Mouse (Mus musculus) heart, postnatal 25 days (tissue): ENCODE data around the gene Phf12. TPM values are rescaled to one million over a fixed set of nuclear protein-coding genes. Genes with fewer than 3 reads are reported as not detected.

ENCODE experiments used
- DNase-seq: peaks from one replicate; pipeline ENCODE4 v3.0.0; 2022; ENCODE audit warnings: low spot score
- intact Hi-C: fragments of 180-260 bp; cut with DNase I; formaldehyde crosslinking; loops from one replicate; pipeline ENCODE4 v1.15.1; 2025
- microRNA-seq: library from miRNA; unstranded; fragments of <30 nt; microRNA quantifications from one replicate; pipeline ENCODE4 v1.2.0, GENCODE M21; 2022
- total RNA-seq, 2 experiments: library from RNA; stranded (reverse); gene quantifications; 2 replicates each; pipeline ENCODE4 v1.2.3; 2021

The Phf12 gene
- total RNA-seq, 2 experiments from 2014 or later, result 23.7 to 28.6 TPM

DNA sequence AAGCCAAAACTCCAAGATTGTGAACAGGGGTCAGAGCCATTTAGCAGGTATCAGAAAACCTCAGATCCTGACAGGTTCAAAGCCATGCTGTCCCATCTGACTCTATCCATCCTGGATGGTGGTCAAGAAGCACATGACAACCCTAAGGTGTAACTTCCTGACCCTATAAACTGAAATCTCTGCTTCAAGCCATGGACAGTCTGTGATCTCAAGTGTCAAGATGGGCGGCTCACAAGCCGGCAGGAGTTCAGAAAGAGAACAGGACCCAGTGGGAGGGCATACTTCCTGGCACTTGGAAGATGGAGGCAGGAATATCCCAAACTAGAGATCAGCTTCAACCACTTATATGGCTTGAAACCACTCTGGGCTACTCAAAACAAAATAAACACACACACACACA lies 84.1 kb downstream of the Phf12 start:
- DNase-seq, result no peak
- intact Hi-C loops, result no loop called here

DNA sequence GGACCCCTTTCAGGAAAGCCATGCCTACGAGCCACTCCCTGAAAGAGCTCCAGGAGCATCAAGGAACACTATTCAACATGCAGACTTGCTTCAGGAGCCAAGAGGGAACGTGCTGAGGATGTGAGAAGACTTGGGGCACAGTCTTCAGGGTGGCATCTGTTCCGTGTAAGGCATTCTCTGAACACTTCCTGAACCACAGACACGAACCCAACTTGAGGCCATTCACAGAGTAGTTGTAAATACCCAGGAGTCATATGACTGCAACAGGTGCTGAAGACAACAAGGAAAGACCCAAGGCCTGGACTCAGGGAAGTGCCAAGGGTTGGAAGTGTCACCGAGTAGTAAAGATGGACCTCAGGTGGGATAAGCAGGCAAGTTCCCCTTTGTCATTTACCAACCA lies 85.0 kb downstream of the Phf12 start:
- intact Hi-C loops, result no loop called here

DNA sequence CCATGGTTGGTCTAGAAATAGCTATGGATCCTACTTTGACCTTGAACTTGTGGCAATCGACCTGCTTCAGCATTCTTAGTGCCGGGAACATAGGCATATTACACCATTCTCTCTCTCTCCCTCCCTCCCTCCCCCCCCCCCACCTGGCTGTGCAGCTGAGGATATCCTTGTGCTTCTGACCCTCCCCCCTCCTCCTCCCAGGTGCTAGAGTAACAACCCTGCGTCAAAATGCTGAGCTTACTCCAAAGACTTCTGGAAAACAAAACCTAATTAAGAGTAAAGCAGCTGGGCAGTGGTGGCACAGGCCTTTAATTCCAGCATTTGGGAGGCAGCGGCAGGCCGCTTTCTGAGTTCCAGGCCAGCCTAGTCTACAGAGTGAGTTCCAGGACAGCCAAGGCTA lies 86.6 kb downstream of the Phf12 start:
- intact Hi-C loops, result no loop called here
- DNase-seq, result no peak

More for the DNA sequence above, 85.0 kb downstream of the Phf12 start:
- no peak for DNase-seq

DNA sequence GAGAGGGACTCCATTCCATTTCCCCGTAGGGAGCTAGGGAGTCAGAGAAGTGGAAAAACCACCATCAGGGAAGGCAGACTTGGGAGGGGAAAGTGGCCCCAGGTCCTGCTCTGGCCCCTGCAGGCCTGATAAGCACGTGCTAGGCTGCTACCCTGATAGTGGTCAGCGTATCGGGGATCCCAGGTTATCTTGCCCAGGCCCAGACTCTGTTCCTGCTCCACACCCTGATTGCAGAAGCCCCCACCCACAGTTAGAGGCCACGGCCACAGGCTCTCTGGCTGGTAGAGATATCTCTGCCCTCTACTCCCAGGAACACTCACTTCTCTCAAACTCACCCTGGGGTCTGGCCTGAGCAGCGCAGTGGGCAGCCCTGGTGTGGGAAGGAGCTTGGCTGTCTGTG lies 87.1 kb downstream of the Phf12 start:
- intact Hi-C loops, result no loop called here

DNA sequence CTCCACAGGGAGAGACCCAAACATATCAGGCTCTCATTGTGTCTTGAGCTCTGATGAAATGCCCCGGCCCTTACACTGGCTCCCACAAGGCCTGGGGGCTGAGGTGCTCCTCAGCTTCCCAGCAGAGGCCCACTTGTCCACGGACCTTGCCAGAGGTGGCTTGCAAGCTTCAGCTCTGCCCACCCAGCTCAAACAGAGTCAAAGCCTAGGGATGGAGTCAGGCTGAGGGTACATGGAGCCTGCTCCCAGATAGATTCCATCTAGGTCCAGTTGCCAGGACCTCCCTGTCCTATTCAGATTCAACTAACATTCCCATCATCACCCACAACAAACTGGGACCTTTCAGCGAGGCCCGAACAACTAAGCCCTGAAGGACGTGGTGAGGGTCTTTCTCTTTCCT lies 89.4 kb downstream of the Phf12 start:
- intact Hi-C loops, result no loop called here
- no peak for DNase-seq

More for the DNA sequence above, 87.1 kb downstream of the Phf12 start:
- DNase-seq, result no peak

DNA sequence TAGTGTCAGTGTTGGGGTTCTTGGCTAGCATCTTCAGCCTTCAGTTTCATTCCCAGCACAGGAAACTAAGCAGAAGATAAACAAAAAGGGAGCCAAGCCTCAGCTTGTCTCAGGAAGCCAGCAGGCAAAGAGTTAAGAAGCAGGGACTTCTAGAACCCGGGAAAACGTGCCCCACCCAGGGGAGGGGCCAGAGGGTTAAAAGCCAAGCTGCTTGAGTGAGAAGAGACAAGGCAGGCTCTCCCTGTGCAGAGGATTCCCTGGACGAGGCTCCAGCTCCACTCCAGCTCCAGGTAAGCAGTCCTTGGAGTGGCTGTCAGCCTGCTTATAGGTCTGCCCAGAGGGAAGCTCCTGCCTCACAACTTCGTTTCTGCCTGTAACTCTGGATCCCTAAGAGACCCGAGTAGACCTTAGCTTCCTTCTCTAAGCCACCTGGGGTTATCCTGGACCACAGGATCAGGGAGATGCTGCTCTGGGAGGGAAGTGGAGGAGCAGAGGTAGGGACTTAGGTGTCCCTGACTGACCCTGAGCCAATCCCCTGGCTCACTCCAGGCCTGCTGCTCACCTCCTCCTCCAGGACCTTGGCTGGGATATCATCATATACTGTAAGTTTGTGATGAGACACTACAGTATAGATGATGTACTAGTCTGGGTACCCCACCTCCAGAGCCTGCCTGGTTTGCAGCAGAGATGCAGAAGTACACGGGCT lies 90.0 kb downstream of the Phf12 start:
- intact Hi-C loops, result no loop called here
- DNase-seq, result no peak

DNA sequence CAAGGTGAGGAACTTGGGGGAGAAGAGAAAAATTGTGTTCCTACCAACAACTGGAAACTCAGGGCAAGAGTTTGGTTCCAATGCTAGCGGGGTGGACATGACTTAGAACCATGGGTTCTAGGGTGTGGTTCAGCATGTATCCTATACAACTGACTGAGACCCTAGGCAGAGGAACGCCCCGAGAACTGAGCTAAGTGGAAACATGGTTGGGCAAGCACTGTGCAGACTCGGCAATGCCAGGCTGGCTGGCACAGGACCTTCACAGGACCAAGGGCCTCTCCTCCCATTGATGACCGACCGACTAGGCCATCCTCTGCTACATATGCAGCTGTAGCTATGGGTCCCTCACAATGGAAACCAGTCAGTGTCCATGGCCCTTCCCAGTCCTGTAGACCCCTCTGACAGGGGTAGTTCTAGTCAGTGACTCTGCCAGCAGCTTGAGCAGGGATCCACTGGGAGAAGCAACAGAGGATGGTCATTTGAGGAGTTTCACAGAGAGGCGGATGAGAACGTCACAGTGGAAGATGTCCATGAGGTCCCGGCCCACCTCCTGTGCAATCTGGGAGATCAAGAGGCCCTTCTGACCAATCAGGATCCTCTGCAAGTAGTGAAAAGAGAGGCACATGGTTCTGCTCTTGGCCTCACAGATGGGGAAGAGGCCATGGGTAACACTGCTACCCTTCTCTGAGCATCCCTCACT lies 91.2 kb downstream of the Phf12 start:
- intact Hi-C loops, result no loop called here
- DNase-seq, result no peak

DNA sequence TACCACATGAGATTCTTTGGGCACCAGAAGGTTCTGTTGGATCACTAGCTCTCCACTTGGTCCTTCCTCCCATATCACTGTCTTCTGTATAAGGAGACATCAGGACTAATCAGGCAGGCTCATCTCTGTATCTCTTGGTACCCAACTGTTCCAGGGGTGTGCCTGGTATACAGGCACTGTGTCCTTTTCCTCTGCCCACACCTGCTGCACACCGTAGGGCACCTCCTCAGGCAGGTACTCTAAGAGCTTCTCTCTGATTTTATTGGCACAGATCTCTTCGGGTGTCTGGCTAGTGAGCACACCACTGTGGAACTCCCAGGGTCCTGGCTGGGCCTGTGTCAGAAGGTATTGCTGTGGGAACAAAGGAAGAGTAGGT lies 91.7 kb downstream of the Phf12 start:
- no peak for DNase-seq
- intact Hi-C loops, result no loop called here

DNA sequence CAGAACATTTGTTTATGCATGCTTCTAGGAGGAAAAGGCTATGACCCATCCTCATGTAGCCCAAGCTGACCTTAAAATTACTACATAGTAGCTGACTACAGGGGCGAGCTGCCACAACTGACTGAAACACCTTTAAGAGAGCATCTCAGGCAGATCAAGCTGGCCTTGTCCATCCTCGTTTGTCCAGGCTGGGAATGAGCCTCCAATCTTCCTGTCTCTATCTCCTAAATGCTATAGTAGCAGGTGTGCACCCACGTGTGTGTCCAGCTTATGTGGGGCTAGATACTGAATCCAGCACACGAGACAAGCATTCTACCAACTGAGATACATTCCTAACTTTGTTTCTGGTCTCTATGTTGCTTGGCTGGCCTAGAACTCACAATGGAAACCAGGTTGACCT lies 92.1 kb downstream of the Phf12 start:
- no peak for DNase-seq
- intact Hi-C loops, result no loop called here

Small RNA genes lying within 50 kb of the gene (microRNA-seq; reads per million reads assigned to microRNA genes)
- 254 reads per million, percentile 68 among the genes with 10 or more reads in this experiment for gene Mir144
- gene Mir451a, result not detected
- gene Mir451b, result not detected

Other genes starting within 250 kb of the Phf12 start
- gene Myo18a, start 219.5 kb upstream of the Phf12 start, total RNA-seq, result 100 to 1,000 TPM; 273 to 280 TPM
- not detected for gene Gm10277, start 195.0 kb upstream of the Phf12 start, total RNA-seq
- gene Pipox, start 88.7 kb upstream of the Phf12 start, total RNA-seq, result 1 to 10 TPM in 1 of 2 experiments, under 1 TPM in 1; 0.52 to 1.3 TPM
- gene Sez6, start 52.0 kb upstream of the Phf12 start, total RNA-seq, result under 1 TPM; 0.21 to 0.22 TPM
- gene Dhrs13, start 49.5 kb downstream of the Phf12 start, total RNA-seq, result 1 to 10 TPM; 3.2 to 4.4 TPM
- 10 to 100 TPM; 59.3 to 61.2 TPM for gene Flot2, start 55.2 kb downstream of the Phf12 start, total RNA-seq
- 10 to 100 TPM; 25.7 to 27.6 TPM for gene Eral1, start 97.6 kb downstream of the Phf12 start, total RNA-seq
- 10 to 100 TPM; 10.8 to 12.3 TPM for gene Fam222b, start 111.9 kb downstream of the Phf12 start, total RNA-seq
- gene Traf4, start 182.8 kb downstream of the Phf12 start, total RNA-seq, result 1 to 10 TPM; 4.6 to 6.7 TPM
- 1 to 10 TPM; 2.5 to 2.6 TPM for gene Nek8, start 193.9 kb downstream of the Phf12 start, total RNA-seq
- gene Tlcd1, start 194.0 kb downstream of the Phf12 start, total RNA-seq, result 1 to 10 TPM; 5.5 to 7.2 TPM
- gene Rpl23a, start 200.8 kb downstream of the Phf12 start, total RNA-seq, result 100 to 1,000 TPM; 776 to 853 TPM
- 10 to 100 TPM; 11.2 to 12.2 TPM for gene Rab34, start 205.7 kb downstream of the Phf12 start, total RNA-seq
- gene Proca1, start 210.6 kb downstream of the Phf12 start, total RNA-seq, result 1 to 10 TPM in 1 of 2 experiments, under 1 TPM in 1; 0.31 to 1.1 TPM